Mouse (Mus musculus): ENCODE results near the gene B3gntl1. TPM values are rescaled to one million over a fixed set of nuclear protein-coding genes. Genes with fewer than 3 reads are reported as not detected.

The B3gntl1 gene
- total RNA-seq, 2 experiments from 2014 or later, result 5.8 to 7.8 TPM

Other genes with a start within 250 kb of the B3gntl1 start
- 0.36 and 0.45 TPM in 2 replicates for gene Fn3k, start 238.2 kb downstream of the B3gntl1 start, total RNA-seq (2015)
- 0.18 and 1.1 TPM in 2 replicates for gene Fn3k, start 238.2 kb downstream of the B3gntl1 start, total RNA-seq (2017)
- gene Tbcd, start 221.2 kb downstream of the B3gntl1 start, total RNA-seq (2015), result 28.1 and 28.7 TPM in 2 replicates
- 34.9 and 43.7 TPM in 2 replicates for gene Tbcd, start 221.2 kb downstream of the B3gntl1 start, total RNA-seq (2017)
- gene Zfp750, start 153.8 kb downstream of the B3gntl1 start, total RNA-seq (2015), result 0.75 and 1.6 TPM in 2 replicates
- 0.07 and 0.24 TPM in 2 replicates for gene Zfp750, start 153.8 kb downstream of the B3gntl1 start, total RNA-seq (2017)
- 32.9 and 40.5 TPM in 2 replicates for gene Metrnl, start 28.4 kb upstream of the B3gntl1 start, total RNA-seq (2015)
- 16.4 and 20.6 TPM in 2 replicates for gene Metrnl, start 28.4 kb upstream of the B3gntl1 start, total RNA-seq (2017)
- not detected in 2 replicates for gene Ptchd3, start 157.1 kb upstream of the B3gntl1 start, total RNA-seq (2015)
- gene Ptchd3, start 157.1 kb upstream of the B3gntl1 start, total RNA-seq (2017), result not detected in 2 replicates

All from megakaryocyte, adult 5-6 weeks (primary cell).